Mouse (Mus musculus) liver, embryonic 12.5 days (tissue): Measurements from ENCODE around the gene Olfr190. TPM values are rescaled to one million over a fixed set of nuclear protein-coding genes. Genes with fewer than 3 reads are reported as not detected.

Experiments
- ATAC-seq: fragments of 200-750 bp; cut with Nextera tagmentation; 2 replicates; pipeline ENCODE4 v1.8.0; 2017; ENCODE audit warnings: moderate number of reproducible peaks, mild to moderate bottlenecking, moderate library complexity
- H3K27ac ChIP-seq: fragments of 300-500 bp; sonication (generic); 2 replicates; pipeline ENCODE4 v1.5.1; 2016; ENCODE audit warnings: mild to moderate bottlenecking
- H3K27me3 ChIP-seq: fragments of 300-500 bp; sonication (generic); replicated peaks from 2 replicates; pipeline ENCODE4 v1.6.1; 2016; ENCODE audit warnings: mild to moderate bottlenecking, moderate library complexity
- H3K36me3 ChIP-seq: fragments of 300-500 bp; sonication (generic); 2 replicates; pipeline ENCODE4 v1.6.1; 2016; ENCODE audit warnings: mild to moderate bottlenecking, moderate library complexity
- H3K4me1 ChIP-seq: fragments of 300-500 bp; sonication (generic); 2 replicates; pipeline ENCODE4 v1.6.1; 2016
- H3K4me2 ChIP-seq: fragments of 300-500 bp; sonication (generic); 2 replicates; pipeline ENCODE4 v1.6.1; 2016; ENCODE audit warnings: mild to moderate bottlenecking, moderate library complexity
- H3K4me3 ChIP-seq: fragments of 300-500 bp; sonication (generic); 2 replicates; pipeline ENCODE4 v1.5.1; 2016; ENCODE audit warnings: mild to moderate bottlenecking, moderate library complexity
- H3K9ac ChIP-seq: fragments of 300-500 bp; sonication (generic); 2 replicates; pipeline ENCODE4 v1.6.1; 2016; ENCODE audit warnings: mild to moderate bottlenecking, moderate library complexity
- H3K9me3 ChIP-seq: fragments of 300-500 bp; sonication (generic); replicated peaks from 2 replicates; pipeline ENCODE4 v1.6.1; 2016; ENCODE audit warnings: mild to moderate bottlenecking, moderate library complexity
- WGBS: fragments of 180-500 bp; shearing (Covaris S2); methylation state at CpG from one replicate; pipeline ENCODE4 v1.1.7; 2016; ENCODE audit not compliant: insufficient replicate concordance; 5-methylcytosine and 5-hydroxymethylcytosine counted together
- polyA plus RNA-seq: library from polyadenylated mRNA; unstranded; fragments of >200 nt; fragmentation: Nextera tagmentation; extraction: Ambion mirVana; gene quantifications from 2 replicates; pipeline ENCODE4 v1.2.1, GENCODE M21; 2016

Gene Olfr190
- polyA plus RNA-seq, 1 experiment from 2014 or later = not detected

DNA sequence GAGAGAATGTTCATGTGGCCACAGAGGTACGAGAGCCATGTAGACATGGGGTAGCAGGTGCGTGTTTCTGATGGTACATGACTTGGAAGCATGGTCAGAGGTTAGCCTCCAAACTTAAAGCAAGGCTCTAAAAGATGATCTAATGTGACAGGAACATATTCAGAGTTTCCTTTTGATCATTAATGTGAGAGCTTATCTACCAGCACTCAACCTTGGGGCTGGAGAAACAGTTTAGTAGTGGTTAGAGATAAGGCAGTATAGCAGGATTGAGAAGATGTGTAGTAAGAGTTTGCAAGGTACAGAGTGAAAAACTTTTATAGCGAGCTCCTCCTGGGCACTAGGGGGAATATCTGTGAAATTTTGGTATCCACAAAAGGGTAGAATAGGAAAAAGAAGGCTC is 32.0 kb downstream of the Olfr190 start:
- WGBS = 59% methylated on average over 3 of the region's 3 CpGs

DNA sequence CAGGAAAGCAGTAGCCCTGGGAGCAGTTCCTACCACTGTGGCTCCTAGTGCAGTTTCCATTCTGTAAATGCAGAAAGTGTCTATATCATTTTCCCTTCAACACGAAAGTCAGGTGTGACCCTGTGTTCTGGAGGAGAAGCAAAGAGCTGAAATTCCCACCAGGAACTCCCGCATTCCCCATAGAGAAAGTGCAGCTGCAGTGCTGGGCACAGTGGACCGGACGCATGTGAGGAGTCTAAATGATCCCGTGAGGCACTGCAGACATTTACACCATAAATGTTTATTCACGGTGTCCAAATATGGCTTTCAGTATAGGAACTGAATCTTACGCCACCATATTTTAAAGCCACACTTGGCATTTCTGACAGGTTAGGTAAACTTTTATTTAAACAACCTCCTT is 38.1 kb downstream of the Olfr190 start, which contains the start of gene Olfr187:
Gene Olfr187, minus strand, starts transcription at position 58 of the 400 bp plus-strand sequence.
- no peaks in the 10 kb centered on the region for H3K27me3 ChIP-seq
- H3K4me2 ChIP-seq = no peak within 1 kb of the TSS
- no peak within 1 kb of the TSS for H3K27ac ChIP-seq
- H3K36me3 ChIP-seq = no peaks in the 10 kb centered on the region
- no peak within 1 kb of the TSS for H3K4me3 ChIP-seq
- WGBS = 77% methylated on average over 7 of the region's 7 CpGs
- H3K4me1 ChIP-seq = no peaks in the 10 kb centered on the region
- 0 out of 2 replicates have a peak, but pooled peaks cover 4% of the 10 kb centered on the region for H3K9me3 ChIP-seq
- H3K9ac ChIP-seq = no peak within 1 kb of the TSS
- no peak for ATAC-seq

More for the DNA sequence above, 32.0 kb downstream of the Olfr190 start:
- no peak for ATAC-seq
- no peak overlapping the region for H3K27ac ChIP-seq
- no peak overlapping the region for H3K4me3 ChIP-seq
- no peak overlapping the region for H3K9ac ChIP-seq
- H3K27me3 ChIP-seq = no peaks in the 10 kb centered on the region
- no peak overlapping the region for H3K4me2 ChIP-seq
- 0 out of 2 replicates have a peak, but pooled peaks cover 9% of the 10 kb centered on the region for H3K9me3 ChIP-seq
- H3K36me3 ChIP-seq = no peaks in the 10 kb centered on the region
- no peaks in the 10 kb centered on the region for H3K4me1 ChIP-seq

DNA sequence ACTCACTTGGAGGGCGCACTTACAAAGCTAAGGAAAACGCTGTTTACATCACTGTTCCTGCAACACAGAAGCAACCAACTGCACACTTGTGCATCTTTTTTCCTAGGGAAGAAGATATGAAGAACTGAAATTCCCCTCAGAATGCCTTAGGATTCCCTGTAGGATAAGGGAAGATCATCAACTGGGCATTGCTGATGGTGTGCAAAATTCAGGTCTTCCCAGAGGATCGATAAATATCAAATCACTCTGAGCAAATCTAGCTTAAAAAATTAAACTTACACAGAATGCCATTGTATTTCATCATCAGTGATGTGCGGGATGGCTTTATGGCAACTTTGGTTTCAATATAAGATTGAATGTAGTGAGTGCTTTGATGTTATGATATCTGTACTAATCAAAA is 47.6 kb downstream of the Olfr190 start, which contains the start of gene Olfr186:
Gene Olfr186, minus strand, starts transcription at position 101 of the 400 bp plus-strand sequence.
- Histone ChIP-seq H3K4me3 (no peak within 1 kb of the TSS), H3K36me3 (no peaks in the 10 kb centered on the region), H3K4me1 (no peaks in the 10 kb centered on the region), H3K4me2 (no peak within 1 kb of the TSS), H3K27me3 (no peaks in the 10 kb centered on the region), H3K9ac (no peak within 1 kb of the TSS), H3K9me3 (no peaks in the 10 kb centered on the region), H3K27ac (no peak within 1 kb of the TSS)
- 70% methylated on average over 4 of the region's 4 CpGs for WGBS
- no peak for ATAC-seq

Other genes with a start within 250 kb of the Olfr190 start
- not detected in 2 replicates for gene Olfr177, start 203.2 kb downstream of the Olfr190 start, polyA plus RNA-seq
- not detected in 2 replicates for gene Olfr178, start 185.9 kb downstream of the Olfr190 start, polyA plus RNA-seq
- gene Olfr181, start 149.2 kb downstream of the Olfr190 start, polyA plus RNA-seq = not detected in 2 replicates
- gene Olfr180, start 148.6 kb downstream of the Olfr190 start, polyA plus RNA-seq = not detected in 2 replicates
- gene Olfr183, start 82.6 kb downstream of the Olfr190 start, polyA plus RNA-seq = not detected in 2 replicates
- gene Olfr186, start 47.7 kb downstream of the Olfr190 start, polyA plus RNA-seq = not detected in 2 replicates
- gene Olfr187, start 38.2 kb downstream of the Olfr190 start, polyA plus RNA-seq = not detected in 2 replicates
- not detected in 2 replicates for gene Olfr191, start 11.8 kb upstream of the Olfr190 start, polyA plus RNA-seq
- gene Olfr193, start 33.9 kb upstream of the Olfr190 start, polyA plus RNA-seq = not detected in 2 replicates
- gene Olfr194, start 43.1 kb upstream of the Olfr190 start, polyA plus RNA-seq = not detected in 2 replicates
- not detected in 2 replicates for gene Olfr195, start 69.0 kb upstream of the Olfr190 start, polyA plus RNA-seq
- gene Olfr196, start 92.4 kb upstream of the Olfr190 start, polyA plus RNA-seq = not detected in 2 replicates
- gene Olfr198, start 125.5 kb upstream of the Olfr190 start, polyA plus RNA-seq = not detected in 2 replicates
- gene Olfr199, start 141.8 kb upstream of the Olfr190 start, polyA plus RNA-seq = not detected in 2 replicates
- 0.08 and 0.13 TPM in 2 replicates for gene Olfr201, start 194.6 kb upstream of the Olfr190 start, polyA plus RNA-seq
- not detected in 2 replicates for gene Olfr202, start 208.8 kb upstream of the Olfr190 start, polyA plus RNA-seq
- gene Olfr203, start 220.9 kb upstream of the Olfr190 start, polyA plus RNA-seq = not detected in 2 replicates
- not detected in 2 replicates for gene Olfr204, start 240.2 kb upstream of the Olfr190 start, polyA plus RNA-seq